Mouse (Mus musculus): ENCODE data around the gene Kcp.

Kcp gene

DNA sequence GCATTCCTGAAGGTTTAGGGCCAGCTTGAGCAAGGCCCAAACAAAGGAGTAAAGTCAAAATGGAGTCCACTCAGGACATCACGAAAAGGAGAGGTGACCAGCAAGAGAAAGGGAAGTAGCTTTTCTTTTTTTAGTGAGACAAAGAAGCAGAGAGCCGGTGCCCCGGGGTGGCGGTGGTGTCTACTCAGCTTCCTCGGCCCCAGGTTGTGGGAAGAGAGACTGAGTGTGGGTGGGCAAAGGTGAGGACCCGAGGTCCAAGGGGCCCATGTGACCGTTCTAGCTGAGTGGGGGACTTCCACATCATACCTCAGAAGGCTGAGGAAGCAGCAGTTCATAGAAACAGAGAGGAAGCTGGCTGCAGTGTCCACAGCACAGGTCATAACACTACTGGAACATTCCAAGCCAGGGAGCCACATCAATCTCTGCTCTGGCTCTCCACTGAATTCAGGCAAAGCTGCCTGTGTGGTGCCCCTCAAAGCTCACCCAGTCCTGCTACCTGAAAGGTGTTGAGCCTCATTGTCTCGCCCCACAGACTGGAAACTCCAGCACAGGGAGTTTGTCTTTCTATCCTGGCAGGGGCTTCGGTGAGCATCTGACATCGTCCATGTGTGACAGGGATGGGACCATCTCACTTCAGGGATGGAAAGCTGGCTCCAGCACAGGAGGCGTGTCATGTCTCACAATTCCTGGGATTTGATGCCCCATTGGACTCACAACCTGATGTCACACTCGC is 15.7 kb upstream of the Kcp start:
- peak in 1 of 2 experiments; percentile 59 for DNase-seq (ENCODE audit: low read depth in 1 of 2, low spot score in 2 of 2)

DNA sequence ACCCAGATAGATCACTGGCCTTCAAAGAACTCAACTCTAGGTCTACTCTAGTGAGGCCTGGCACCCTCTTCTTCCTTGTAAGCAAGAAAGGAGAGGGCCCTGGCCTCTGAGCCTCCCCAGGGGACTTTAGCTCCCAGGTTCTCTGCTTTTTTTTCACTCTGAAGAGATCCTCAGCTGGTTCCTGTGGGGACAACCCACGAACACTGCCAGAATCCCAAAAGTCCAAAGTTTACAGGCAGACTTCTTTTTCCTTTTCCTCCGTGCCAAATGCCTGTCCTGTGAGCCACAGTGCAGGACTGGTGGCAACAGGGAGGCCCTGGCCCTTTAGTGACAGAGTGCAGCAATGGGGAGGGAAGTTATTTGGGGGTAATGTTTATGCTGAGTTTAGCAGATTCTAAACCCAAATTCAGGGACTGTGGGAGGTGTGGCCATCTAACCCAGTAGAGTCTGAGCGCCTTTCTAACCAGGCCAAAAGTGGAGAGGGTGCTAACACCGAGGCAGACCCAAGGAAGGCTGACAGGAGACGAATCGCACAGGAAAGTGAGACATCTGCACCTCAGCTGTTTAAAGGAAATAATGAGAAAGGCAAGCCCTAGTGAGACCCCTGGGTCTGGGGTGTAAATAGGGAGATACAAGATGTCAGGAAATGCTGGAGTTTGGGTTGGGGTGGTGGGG is 15.0 kb upstream of the Kcp start:
- DNase-seq (ENCODE audit: low read depth in 1 of 2, low spot score in 2 of 2), result no peak

DNA sequence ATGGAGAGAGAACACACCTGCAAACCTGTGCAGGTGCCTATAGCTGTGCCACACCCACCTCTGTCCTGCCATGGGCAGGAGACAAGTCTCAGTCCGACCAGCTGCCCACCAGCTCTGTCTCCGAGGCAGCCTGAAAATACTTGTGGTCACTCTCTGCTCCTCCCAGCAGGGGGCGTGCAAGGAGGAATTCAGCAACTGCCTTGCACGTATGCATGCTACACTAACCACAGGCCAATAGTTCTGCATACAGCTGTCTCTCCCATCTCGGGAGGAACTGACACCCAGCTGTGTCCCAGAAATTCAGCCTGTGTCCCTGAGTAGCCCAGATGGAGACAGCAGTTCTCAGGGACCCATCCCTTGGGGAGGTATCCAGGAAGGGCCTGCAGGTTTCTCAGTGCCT is 9.4 kb upstream of the Kcp start:
- DNase-seq (ENCODE audit: low read depth in 1 of 2, low spot score in 2 of 2), result peak; percentile 67 to 81

DNA sequence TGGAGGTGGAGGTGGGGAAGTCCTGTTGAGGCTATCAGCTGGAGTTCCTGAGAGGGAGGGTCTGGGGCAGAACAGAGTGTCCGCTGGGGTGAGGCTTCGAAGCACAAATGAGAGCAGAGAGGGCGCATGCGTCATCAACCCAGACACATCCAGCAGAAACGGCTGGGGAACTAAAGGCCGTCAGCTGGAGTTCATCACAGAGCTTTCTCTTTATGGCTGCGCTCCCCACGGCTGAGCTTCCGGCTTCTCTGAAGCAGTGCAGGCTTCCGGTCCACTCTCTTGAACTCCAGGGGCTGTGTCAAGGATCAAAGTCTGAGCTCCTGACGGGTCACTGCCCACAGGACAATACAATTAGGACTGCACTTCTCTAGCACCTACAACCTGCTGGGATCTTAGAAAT is 5.5 kb upstream of the Kcp start:
- no peak for DNase-seq (ENCODE audit: low read depth in 1 of 2, low spot score in 2 of 2)

DNA sequence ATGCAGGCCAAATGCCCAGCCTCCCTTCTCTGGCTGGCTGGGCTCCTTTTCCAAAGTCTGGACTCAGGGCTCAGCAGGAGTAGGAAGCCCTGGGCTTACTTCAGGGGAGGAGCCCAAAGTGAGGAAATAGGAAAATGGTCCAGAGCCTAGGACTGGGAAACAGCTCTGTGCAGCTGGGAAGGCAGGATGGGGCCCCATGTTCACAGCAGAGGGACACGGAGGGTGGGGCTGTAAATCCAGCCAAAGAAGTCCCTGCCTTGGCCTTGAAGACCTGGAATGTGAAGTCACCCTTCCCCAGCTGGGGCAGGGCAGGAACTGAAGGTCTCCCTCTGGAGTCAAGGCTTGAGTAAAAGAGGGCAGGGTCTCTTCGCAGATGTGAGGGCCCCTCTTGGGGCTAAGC is 1.3 kb upstream of the Kcp start:
- DNase-seq (ENCODE audit: low read depth in 1 of 2, low spot score in 2 of 2), result no peak

DNA sequence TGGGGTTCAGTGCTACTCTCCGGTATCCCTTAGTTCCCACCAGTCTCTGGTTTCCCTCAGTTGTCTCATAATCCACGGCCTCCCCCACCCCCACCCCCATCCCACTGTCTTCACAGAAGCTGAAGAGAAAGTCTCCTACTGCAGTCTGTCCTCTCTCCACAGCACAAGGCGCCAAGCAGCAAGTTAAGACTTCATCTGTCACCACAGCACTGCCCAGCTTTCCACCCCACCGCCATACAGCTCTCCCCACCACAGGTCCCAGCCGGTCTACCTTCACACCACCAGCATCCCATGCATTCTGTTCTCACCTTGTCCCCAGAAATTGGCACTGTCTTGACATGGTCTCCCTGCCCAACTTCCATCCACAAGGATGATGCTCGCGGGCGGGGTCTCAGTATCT is 918 bp downstream of the Kcp start:
- DNase-seq (ENCODE audit: low read depth in 1 of 2, low spot score in 2 of 2), result no peak

DNA sequence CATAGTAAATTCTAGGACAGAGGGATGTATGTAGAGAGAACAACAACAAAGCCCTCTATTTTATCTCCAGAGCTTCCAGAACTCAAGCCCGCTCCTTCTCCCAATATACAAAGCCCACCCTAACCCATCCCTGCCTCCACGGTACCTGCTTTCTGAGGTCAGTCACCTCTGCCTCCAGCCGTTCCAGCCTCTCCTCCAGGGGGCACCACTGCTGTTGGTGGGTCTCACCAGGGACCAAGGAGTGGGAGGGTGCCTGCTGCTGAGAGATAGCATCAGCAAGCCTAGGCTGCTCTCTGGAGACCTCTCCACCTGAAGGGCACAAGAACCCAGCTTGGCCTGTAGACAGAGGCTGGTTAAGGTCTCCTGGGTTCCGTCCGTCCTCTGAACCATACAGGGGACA is 2.3 kb downstream of the Kcp start:
- no peak for DNase-seq (ENCODE audit: low read depth in 1 of 2, low spot score in 2 of 2)

DNA sequence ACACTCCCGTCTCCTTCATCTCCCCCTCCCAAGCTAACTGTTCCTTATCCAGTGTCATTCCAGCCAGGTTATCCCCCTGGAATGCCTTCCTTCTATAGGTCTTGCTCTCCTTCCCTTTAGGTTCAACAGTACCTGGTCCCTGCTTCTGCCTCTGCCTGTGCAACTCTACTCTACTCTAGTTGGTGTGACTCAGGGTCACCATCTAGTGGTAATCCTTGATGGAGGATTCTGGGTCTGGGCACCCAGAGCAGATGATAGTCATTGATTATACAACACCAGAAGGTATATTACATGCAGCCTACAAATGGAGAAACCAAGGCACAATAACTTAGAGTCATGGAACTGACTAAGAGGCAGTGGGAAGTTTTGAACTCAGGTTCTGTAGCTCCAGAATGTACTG is 6.2 kb downstream of the Kcp start:
- no peak for DNase-seq (ENCODE audit: low read depth in 1 of 2, low spot score in 2 of 2)

DNA sequence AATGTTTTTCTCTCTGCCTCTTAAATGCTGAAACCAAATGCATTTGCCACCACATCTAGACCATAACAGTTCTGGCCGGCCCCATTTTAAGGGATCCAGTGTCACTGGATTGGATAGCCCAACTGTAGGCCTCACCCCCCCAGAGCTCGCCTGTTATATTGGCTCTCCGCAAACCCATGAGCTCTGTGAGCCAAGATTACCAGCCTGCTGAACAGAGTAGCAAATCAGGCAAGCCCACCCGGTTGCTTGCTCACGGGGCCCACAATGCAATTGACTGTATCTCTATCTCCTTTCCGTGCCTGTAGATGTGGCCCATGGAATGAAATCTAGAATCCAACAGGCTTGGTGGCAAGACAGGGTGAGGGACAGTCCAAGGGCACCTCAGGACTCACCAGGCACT is 6.9 kb downstream of the Kcp start:
- DNase-seq (ENCODE audit: low read depth in 1 of 2, low spot score in 2 of 2), result no peak

DNA sequence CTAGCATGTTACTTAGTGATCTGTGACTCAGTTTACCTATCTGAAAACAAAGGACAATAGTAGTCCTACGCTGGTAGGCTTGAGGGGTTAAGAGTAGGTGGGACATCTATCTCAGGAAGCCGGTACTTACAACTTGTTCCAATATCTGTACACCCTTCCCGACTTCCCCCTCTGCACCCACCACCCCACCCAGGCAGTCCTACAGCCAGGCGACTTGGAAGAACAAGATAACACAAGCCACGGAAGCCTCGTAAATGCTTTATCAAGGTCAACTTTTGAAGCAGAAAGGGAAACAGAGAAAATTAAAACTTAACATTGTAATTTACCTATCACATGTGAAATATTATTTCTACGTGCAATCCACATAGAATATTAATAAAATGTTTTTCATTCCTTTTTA is 7.6 kb downstream of the Kcp start:
- DNase-seq (ENCODE audit: low read depth in 1 of 2, low spot score in 2 of 2), result no peak

DNA sequence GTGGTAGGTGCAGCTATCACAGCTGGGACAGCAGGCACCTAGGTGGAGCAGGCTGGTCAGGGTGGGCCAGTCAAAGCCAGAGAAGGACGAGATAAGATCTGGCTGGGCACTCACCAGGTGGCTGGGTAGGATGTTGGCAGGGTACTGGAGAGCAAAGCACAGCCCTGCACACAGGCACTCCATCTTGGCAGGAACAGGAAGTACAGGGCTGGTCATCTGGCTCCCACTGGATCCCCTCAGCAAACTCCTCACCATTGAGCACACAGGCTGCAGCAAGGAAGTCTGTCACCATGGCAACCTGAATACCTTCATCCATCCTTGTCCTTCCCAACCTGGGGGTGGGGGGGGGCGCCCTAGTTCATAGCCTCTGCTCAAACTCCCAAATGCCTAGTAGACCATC is 10.0 kb downstream of the Kcp start:
- no peak for DNase-seq (ENCODE audit: low read depth in 1 of 2, low spot score in 2 of 2)

DNA sequence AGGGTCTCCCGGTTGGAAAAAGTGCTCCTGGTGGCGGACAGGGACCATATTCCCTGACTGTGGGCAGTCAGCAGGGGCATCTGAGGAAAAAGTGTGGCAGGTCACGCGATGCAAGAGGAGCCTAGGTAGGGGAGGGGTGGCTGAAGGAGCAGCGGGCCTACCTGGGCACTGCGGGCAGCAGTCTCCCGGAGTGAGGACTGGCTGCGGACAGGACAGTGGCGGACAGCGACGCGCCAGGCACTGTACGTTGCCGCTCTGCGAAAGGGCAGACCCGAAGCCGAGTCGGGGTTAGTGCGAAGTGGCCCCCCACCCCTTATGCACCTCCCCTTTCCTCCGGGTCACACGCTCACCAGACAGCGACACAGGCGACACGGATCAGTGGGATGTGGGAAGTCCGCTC is 11.5 kb downstream of the Kcp start:
- no peak for DNase-seq (ENCODE audit: low read depth in 1 of 2, low spot score in 2 of 2)

DNA sequence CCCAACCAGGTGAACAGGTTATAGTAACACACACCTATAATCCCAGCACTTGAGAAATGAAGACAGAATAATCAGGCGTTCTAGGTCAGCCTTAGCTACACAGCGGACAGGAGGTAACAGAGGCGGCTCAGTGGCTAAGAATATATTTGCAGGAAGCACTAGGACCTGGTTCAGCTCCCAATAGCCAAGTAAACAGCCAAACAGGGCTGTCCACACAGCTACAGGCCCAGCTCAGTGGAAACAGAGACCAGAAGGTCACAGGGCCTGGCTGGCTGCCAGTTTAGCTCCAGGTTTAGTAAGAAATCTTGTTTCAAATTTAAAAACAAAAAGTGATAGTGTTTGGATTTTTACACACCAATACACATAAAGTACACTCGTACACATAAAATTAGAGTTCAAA is 13.7 kb downstream of the Kcp start:
- DNase-seq (ENCODE audit: low read depth in 1 of 2, low spot score in 2 of 2), result no peak

DNA sequence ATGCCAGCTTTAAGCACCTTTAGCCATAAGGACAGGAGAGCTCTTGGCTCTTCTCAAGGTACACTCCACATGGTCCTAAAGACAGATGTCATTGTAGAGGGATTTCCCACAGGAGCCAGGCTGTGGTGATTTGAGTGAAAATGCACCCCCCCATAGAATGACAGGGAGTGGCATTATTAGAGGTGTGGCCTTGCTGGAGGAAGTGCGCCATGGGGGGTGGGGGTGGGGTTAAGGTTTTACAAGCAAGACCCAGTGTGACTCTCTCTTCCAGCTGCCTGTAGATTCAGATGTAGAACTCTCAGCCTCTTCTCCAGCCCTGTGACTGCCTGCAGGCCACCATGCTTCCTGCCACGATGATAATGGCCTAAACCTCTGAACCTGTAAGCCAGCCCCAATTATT is 21.8 kb downstream of the Kcp start:
- no peak for DNase-seq (ENCODE audit: low read depth in 1 of 2, low spot score in 2 of 2)

DNA sequence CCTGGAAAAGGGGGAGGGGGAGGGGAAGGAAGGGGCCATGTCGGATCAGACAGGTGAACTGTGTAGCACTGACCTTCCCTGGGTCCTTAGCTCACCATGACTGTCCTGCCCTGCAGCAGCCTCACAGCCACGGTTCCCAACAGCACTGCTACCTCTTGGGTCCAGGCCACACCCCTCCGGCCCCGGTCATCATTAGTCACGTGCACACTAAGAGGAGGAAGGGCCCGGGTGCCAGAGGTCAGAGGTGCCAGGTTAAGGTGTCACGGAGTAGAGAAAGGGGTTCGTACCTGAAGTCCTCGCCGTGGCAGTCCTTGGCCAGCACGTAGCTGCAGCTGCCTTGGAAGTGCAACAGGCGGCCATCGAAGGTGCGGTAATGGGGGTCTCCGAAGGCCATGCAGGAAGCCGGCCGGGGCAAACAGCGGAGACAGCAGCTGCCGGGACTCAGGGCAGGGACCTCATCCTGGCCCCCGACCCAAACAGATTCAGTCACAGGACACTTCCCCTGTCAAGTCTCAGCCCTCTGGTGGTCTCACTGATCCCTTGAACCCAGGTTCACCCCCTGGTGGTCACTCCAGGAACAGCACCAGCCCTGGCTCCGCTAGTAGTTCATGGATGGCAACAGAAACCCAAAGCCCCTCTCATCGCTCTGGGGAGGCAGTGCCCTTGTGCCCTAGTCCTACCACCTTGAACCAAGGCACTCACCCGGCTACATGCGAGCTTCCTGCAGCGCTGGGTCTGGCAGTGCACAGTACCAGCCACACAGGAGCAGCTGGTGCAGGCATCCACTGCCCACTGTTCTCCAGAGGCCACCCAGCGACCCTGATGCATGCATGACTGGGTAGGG is 22.8 kb downstream of the Kcp start:
- peak in 1 of 2 experiments; percentile 29 for DNase-seq (ENCODE audit: low read depth in 1 of 2, low spot score in 2 of 2)

DNA sequence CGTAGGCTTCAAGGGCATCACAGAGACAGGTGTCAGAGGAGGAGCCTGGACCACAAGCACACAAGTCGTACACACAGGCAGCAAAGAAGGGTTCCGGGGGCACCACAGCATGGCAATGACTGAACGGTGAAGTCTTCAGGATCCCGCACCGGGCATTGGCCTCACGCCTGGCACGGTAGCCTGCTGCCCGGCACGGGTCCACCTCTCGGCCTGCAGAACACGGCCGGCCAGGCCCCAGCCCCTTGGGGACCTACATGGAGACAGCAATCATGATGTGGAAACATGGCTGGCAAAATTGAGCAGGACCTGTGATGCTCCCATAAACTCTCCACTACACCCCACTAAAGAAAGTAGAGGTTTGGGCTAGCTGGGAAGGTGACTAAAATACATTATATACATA is 25.1 kb downstream of the Kcp start:
- no peak for DNase-seq (ENCODE audit: low read depth in 1 of 2, low spot score in 2 of 2)

DNA sequence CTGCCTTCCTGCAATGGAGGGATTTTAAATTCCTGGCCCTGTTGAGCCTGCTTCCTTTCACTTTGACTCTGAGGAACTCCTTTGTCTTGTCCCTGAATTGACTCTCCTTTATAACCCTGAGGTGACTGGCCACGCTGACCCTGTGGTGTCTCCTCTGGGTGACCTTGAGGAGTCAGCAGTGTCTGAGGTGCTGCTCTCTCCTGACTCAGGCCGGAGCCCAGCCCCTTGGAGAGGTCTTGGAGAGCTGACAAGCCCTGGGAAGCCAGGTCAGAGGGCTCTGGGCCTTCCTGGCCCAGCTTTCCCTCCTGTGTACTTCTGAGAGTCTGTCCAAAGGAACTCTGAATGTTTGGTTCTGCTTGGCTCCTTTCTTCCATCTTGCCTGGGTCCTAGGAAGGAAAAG is 33.0 kb downstream of the Kcp start:
- no peak for DNase-seq (ENCODE audit: low read depth in 1 of 2, low spot score in 2 of 2)

DNA sequence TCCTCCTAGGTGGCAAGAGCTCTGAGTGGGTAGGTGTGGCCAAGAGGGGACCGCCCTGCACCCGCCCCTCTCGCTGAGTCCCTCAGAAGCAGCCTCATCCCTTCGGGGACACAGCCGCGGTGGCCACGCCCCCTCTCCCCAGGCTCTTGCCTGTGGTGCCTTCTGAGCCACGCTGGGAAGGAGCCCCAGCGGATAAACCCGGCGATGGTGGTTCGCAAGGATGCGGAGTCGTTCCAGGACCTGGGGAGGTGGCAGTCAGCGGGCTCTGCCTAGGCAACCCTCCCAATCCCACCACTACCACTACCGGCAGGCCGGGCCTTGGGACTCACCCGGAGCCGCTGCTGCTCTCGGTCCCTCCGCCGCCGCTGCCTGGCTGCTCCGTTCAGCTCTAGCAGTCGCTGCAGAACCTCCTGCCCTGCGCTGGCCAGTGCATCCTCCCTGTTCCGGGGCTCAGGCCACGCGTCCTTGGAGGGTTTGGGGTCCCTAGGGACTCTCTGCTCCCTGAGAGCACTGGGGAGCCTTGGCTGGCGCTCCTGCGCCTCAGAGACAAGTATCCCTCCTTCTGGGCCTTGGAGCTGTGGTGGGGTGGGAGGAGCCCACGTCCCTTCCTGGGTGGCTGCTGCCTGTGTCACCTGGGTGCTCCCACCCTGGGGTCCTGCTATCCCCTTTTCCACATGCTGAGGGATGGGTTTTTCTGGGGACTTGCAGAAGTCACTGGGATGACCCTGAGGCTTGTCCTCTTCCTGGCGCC is 33.6 kb downstream of the Kcp start:
- peak; percentile 12 to 23 for DNase-seq (ENCODE audit: low read depth in 1 of 2, low spot score in 2 of 2)

DNA sequence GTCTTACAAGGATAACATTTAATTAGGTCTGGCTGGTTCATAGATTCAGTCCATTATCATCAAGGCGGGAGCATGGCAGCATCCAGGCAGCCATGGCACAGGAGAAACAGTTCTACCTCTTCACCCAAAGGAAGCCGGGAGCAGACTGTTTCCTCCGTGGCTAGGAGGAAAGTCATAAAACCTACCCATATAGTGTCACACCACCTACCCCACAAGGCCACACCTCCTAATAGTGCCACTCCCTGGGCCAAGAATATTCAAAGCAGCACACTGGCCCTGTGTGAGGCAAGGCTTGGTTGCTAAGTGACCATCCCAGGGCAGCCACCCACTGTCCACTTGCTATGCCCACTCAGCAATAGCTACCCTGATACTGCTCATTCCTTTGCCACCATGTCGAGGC is 36.6 kb downstream of the Kcp start, which contains the start of gene Atp6v1fnb:
TSS of gene Atp6v1fnb (plus strand) at position 301 of the 400 bp plus-strand sequence.
- no peak for DNase-seq (ENCODE audit: low read depth in 1 of 2, low spot score in 2 of 2)

DNA sequence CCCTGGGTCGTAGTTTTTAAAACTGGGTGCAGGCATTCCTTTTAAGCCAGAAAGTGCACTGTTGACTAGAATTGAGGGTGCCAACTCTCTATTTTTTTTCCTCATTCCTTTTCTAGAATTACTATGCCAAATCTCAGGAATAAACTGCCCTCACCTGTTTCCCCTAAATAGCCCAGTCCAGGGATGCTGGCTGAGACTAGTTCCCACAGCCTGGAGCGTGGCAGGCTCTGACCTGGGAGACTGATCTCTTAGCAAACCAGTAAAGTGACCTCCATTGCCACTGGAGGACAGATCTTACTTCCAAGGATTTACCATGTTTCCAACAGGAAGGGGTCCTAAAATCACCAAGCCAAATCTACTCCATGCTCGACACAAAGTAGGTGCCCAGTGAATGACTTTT is 38.9 kb downstream of the Kcp start:
- DNase-seq (ENCODE audit: low read depth in 1 of 2, low spot score in 2 of 2), result no peak

DNA sequence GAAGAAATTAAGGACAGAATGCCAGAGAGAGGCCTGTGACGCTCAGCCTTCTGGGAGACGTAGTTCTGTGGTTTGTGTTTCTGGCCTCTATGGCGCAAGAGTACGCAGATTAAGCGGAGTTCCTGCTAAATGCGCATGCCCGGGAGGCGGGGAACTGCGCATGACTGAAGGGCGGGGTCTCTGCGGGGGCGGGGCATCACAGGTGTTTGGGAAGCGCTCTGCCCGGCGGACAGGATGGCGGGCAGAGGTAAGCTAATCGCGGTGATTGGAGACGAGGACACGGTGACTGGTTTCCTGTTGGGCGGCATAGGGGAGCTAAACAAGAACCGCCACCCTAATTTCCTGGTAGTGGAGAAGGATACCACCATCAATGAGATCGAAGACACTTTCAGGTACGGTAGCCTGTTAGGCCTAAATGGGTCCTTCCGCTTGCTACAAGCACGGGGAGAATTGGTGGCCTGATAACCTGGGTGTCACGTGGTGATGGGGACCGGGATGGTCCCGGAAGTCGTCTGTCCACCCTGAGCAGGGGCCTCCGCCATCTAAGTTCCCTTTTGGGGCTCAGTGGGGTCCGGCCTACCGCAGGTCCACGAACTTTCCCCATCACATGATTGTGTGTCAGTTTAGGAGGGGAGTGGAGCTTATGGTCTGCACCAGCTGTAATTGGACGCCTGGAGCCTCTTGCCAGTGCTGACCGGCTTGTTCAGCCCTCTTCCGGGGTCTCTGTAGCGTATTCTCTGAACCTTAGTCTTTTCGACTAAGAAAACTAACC is 40.0 kb downstream of the Kcp start, which contains the start of gene Atp6v1f:
TSS of gene Atp6v1f (plus strand) at position 136 of the 772 bp plus-strand sequence.
- DNase-seq (ENCODE audit: low read depth in 1 of 2, low spot score in 2 of 2), result peak; percentile 56 to 84

Measured in monocyte, adult 2 months (primary cell).